Mouse (Mus musculus): ENCODE results near the gene 1700001O22Rik.

Gene 1700001O22Rik

GRCm38 (mm10) chr2:30779241-30779640 lies 24.2 kb downstream of the 1700001O22Rik start:
- in situ Hi-C loops (cut with MboI), result no loop called here

DNA sequence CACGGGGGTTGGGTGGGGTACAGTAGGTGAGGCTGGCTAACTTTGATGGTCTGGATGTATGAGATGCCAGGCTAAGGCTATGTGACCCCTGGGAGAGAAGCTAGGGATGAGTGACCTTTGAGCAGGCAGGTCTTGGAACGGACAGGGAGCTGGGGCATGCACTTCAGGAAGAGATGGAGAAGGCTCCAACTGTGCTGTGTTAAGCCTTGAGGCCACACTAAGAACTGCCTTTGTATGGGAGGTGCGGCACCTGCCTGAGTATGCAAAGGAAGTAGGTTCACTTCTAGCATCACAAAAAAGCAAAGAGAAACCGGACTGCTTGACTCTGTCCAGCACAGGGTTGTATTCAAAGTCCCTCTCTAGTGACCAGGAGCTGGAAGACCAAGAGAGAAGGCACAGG lies 25.2 kb downstream of the 1700001O22Rik start:
- in situ Hi-C loops (cut with MboI), result no loop called here

DNA sequence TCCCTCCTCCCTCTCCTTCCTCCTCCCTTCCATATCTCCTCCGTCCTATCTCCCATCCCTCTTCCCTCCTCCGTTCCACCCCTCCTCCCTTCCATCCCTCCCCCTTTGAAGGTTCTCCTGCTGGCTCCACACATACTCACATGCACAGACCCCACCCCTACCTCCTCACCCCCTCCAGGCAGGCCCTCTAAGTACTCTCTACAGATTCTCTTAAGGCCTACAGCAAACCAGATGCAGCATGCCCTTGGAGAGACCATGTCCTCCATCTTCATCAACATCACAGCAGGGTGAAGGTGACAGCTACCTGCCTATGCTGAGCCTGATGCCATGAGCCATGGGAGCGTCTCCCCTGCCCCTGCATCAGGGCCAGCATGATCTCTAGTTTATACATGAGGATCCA lies 26.2 kb downstream of the 1700001O22Rik start:
- in situ Hi-C loops (cut with MboI), result no loop called here

DNA sequence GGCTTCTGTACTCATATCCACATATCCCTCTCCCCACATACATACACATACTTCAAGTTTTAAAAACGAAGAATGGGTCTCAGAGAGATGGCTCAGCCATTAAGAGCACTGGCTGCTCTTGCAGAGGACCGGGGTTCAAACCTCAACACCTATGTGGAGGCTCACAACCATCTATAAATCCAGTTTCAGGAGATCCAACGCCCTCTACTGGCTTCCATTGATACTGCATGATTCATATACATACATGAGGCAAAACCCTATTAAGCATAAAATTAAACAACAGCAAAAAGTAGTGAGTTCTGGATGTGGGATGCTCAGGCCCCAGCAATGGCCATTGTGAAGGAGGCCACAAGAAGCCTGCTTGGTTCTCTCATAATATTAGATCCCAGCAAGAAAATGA lies 27.5 kb downstream of the 1700001O22Rik start:
- in situ Hi-C loops (cut with MboI), result no loop called here

- in situ Hi-C loops (cut with MboI), result no loop called here
These were observed 30.0 kb downstream of the 1700001O22Rik start for GRCm38 (mm10) chr2:30773313-30774005.

DNA sequence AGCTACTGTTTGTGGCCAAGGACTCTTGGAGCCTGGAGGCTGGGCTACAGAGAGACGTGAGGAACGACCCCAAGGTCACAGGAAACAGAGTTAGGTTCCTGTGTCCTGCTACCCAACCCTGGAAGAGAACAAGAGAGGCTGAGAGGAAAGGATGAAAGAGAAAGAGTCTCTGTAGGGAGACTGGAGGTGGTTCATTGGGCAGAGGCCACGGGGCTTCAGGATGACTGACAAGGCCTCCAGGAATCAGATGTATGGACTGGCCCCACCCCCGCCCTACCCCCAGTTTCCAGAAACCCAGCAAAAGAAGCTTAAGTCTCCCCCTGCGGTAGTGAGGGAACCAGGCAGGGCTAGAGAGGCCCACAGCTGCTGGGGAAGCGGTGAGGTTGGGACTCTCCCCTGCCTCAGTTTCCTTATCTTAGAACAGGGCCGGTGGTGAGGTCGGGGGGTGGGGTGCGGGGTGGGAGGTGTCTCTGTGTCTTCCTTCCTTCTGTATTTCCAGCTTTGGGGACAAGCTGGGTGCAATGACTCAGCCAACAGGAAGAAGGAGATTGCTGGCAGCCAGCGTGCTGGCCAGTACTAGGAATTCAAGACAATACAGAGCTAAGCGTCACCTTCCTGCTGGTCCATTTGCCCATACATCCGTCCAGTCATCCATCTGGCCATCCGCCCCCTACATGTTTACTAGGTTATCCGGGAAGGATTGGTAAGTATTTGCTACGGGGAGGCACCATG lies 30.7 kb downstream of the 1700001O22Rik start:
- in situ Hi-C loops (cut with MboI), result no loop called here

DNA sequence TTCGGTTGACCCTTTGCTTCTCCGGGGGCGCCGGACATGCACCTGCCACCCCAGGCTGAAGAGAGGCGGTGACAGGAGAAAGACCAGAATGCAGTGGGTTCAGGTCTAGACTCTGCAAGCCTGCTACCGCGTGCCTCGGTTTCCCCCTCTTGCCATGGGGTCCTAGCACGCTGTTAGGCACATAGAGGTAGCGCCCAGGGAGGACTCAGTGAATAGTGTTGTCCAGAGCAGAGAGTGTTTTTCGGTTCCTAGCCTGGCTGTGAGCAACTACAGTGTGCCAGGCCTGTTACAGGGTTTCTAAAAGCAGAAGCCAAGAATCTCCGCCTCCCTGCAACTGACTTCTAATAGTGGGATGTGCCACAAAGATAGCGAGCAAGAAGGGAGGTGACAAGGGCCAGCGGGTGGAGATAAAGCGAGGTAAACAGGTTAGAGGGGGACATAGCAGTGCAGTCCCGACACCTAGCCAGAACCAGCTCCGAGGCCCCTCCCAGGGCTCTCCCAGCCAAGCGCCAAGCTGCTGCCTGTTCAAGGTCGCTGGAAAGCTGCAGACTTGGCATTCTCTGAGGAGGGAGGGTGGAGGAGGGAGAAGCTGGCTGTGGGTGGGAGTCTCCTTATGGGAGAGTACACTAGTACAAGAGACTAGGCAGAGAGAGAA lies 31.5 kb downstream of the 1700001O22Rik start:
- in situ Hi-C loops (cut with MboI), result no loop called here

- in situ Hi-C loops (cut with MboI), result no loop called here
These were observed 32.1 kb downstream of the 1700001O22Rik start for GRCm38 (mm10) chr2:30771368-30771805.

- in situ Hi-C loops (cut with MboI), result no loop called here
These were observed 34.3 kb downstream of the 1700001O22Rik start for GRCm38 (mm10) chr2:30769187-30769586.

- in situ Hi-C loops (cut with MboI), result no loop called here
These were observed 34.9 kb downstream of the 1700001O22Rik start for GRCm38 (mm10) chr2:30768529-30768928.

DNA sequence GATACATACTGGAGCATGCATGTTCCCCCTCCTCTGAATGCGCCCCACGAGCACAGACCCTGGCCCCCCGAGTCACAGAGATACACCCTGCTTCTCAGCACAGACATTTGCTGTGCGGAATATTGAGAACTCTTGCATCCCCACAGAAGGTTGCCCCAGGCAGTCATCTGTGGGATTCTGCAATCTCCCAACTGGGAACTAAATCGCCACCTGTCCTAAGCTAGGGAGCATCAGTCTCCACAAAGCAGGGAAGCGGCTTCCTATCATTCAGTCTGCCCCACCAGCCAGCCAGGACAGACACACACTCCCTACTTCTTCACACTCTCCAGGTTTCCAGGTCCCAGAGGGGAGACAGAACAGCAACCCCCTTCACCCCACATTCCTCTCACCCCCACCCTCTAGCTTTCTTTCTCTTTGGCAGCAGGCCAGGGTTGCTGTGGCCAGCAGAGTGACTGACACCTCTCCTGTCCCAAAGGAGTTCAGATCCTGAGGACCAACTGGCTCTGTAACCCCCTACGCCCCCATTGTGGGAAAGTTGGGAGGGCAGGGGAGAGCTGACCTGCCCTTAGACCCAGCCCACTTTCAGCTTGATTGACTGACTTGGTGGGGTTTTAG lies 35.7 kb downstream of the 1700001O22Rik start:
- in situ Hi-C loops (cut with MboI), result no loop called here

- in situ Hi-C loops (cut with MboI), result no loop called here
These were observed 37.0 kb downstream of the 1700001O22Rik start for GRCm38 (mm10) chr2:30766446-30766845.

- in situ Hi-C loops (cut with MboI), result no loop called here
These were observed 42.8 kb downstream of the 1700001O22Rik start for GRCm38 (mm10) chr2:30760706-30761105.

- in situ Hi-C loops (cut with MboI), result no loop called here
These were observed 43.5 kb downstream of the 1700001O22Rik start for GRCm38 (mm10) chr2:30759858-30760547.

GRCm38 (mm10) chr2:30759442-30759841 lies 44.0 kb downstream of the 1700001O22Rik start:
- in situ Hi-C loops (cut with MboI), result no loop called here

GRCm38 (mm10) chr2:30759088-30759374 lies 44.4 kb downstream of the 1700001O22Rik start:
- in situ Hi-C loops (cut with MboI), result no loop called here

DNA sequence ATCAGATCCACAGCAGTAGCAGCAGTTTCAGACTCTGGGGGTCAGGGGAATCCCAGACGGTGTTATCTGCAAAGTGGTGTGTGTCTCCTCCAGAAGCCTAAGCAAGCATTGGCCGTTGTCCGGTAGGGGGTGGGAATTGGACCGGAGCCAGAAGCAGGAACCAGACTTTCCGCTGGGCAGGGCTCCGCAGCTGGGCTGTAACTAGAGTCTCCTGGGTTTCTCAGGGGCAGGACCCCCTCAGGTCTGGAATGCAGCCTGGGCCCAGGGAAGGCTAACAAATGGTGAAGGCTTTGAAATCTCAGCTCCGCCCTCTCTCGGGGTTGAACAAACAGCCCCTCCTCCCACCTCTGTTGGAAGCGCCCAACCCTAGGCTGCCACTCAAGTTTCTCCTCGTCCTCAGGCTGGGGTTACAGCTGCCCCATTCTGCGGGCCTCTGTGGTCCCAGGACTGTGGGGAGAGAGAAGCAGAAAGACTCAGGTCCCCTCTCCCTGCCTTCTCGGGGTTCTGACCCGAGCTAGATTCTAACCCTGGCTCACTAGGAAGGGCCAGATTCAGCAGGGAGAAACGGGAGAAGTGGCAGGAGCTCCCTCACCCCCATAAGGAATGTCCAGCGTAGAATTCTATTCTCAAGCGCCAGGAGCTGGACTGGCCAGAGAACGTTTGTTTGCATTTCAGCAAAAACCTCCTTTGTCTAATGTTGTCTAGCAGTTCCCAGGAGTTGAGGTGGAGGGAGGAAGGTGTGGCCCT lies 44.9 kb downstream of the 1700001O22Rik start:
- in situ Hi-C loops (cut with MboI), result no loop called here

- in situ Hi-C loops (cut with MboI), result no loop called here
These were observed 46.3 kb downstream of the 1700001O22Rik start for GRCm38 (mm10) chr2:30756962-30757715.

GRCm38 (mm10) chr2:30755985-30756765 lies 47.3 kb downstream of the 1700001O22Rik start:
- in situ Hi-C loops (cut with MboI), result no loop called here

DNA sequence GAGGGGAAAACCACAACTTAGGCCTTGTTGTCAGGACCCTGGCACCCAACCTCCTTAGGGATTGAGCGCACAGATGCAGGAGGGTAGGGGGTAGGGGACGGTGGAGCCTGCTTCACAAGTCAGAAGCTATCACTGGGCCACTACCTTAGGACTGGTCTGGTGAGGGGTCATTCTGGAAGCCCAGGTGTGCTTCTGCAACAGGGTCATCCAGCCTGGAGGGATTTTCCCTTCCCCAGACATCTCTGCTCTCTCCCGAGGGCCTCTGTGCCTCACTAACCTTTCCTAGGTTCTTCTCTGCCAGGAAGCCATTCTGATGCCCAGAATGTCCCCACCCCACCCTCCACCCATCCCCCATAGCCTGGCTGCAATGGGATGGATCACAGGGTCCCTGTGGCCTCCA lies 48.6 kb downstream of the 1700001O22Rik start:
- in situ Hi-C loops (cut with MboI), result no loop called here
